25 mouse cellular contexts compared by ENCODE assay signal in genomic region chr11:100121466-100121865, GRCm38 (mm10). TPM values are rescaled to one million over a fixed set of nuclear protein-coding genes. Genes with fewer than 3 reads are reported as not detected.
DNase-seq lines count a peak whose midpoint lies in the region; ATAC-seq and TF ChIP-seq lines count a peak whose summit lies in the region.
"Had no signal": no experiment of that assay in that cellular context is flagged by ENCODE, and none has a peak within 500 bp of the region (broad histone marks: within the 10 kb centered on the region; RNA-seq: fewer than 3 reads in every experiment).

Gene Krt13 (minus strand): TSS chr11:100121566.

- H3K36me3 ChIP-seq in limb, embryonic 15.5 days, result no peaks in the 10 kb centered on the region
- H3K36me3 ChIP-seq in limb, embryonic 10.5 days, result no peaks in the 10 kb centered on the region
- H3K36me3 ChIP-seq in stomach, postnatal 0 days (ENCODE audit: control insufficient read depth, insufficient read depth, low read length), result no peaks in the 10 kb centered on the region
- H3K36me3 ChIP-seq: embryonic facial prominence, embryonic 12.5 days; heart, embryonic 15.5 days; hindbrain, embryonic 13.5 days had no signal

- DNase-seq in limb, embryonic 10.5 days (ENCODE audit: low spot score), result no peak
- peak; percentile 8 for DNase-seq in ES-CJ7 (ENCODE audit: low read depth, low spot score)
- DNase-seq in stomach, postnatal 0 days (ENCODE audit: low spot score), result no peak
- no peak for DNase-seq in layer of hippocampus, adult 8-10 months (ENCODE audit: low spot score in 2 of 2)
- no peak for DNase-seq in ovary, adult 18-20 months (ENCODE audit: low spot score)
- DNase-seq: adrenal gland, adult 8-10 months; adrenal gland, postnatal 36 days; cerebellum, adult 2 months; cerebellum, postnatal 10 days; embryo, embryonic 11 days; forebrain, postnatal 0 days; gastrocnemius, postnatal 14 days; heart, adult 2 months; heart, postnatal 14 days had no signal

- no peak within 1 kb of the TSS for H3K4me3 ChIP-seq in limb, embryonic 15.5 days
- no peak within 1 kb of the TSS for H3K4me3 ChIP-seq in limb, embryonic 10.5 days
- H3K4me3 ChIP-seq in stomach, postnatal 0 days (ENCODE audit: low read depth, low read length), result peak within 1 kb of the TSS; percentile 10; the same call in 1 of the 2 replicates
- H3K4me3 ChIP-seq: embryonic facial prominence, embryonic 12.5 days; forebrain, embryonic 13.5 days; heart, adult 2 months; heart, embryonic 15.5 days; hindbrain, embryonic 13.5 days had no signal

- no peak for TF ChIP-seq CTCF in stomach, postnatal 0 days (IDR thresholded peaks at IDR 0.05; ENCODE audit: low read depth)

- no peak within 1 kb of the TSS for H3K9ac ChIP-seq in limb, embryonic 15.5 days
- H3K9ac ChIP-seq in stomach, postnatal 0 days (ENCODE audit: low read length), result peak within 1 kb of the TSS; percentile 43
- H3K9ac ChIP-seq: embryonic facial prominence, embryonic 12.5 days; forebrain, embryonic 13.5 days; forebrain, postnatal 0 days; heart, embryonic 15.5 days; hindbrain, embryonic 13.5 days had no signal

- WGBS in limb, embryonic 15.5 days, result 66% methylated on average over 3 of the region's 3 CpGs
- WGBS in limb, embryonic 10.5 days, result 80% methylated on average over 3 of the region's 3 CpGs
- 71% methylated on average over 3 of the region's 3 CpGs for WGBS in stomach, postnatal 0 days

- H3K27ac ChIP-seq in limb, embryonic 15.5 days, result no peak within 1 kb of the TSS
- H3K27ac ChIP-seq in limb, embryonic 10.5 days, result no peak within 1 kb of the TSS
- peak within 1 kb of the TSS; percentile 53 for H3K27ac ChIP-seq in stomach, postnatal 0 days (replicated peaks)
- H3K27ac ChIP-seq: embryonic facial prominence, embryonic 12.5 days; forebrain, embryonic 13.5 days; heart, adult 2 months; heart, embryonic 15.5 days; hindbrain, embryonic 13.5 days had no signal

- H3K4me2 ChIP-seq in limb, embryonic 15.5 days, result no peak within 1 kb of the TSS
- H3K4me2 ChIP-seq in stomach, postnatal 0 days (replicated peaks; ENCODE audit: low read depth), result peak within 1 kb of the TSS; percentile 17; the same call in 1 of the 2 replicates
- H3K4me2 ChIP-seq: embryonic facial prominence, embryonic 12.5 days; forebrain, embryonic 13.5 days; heart, embryonic 11.5 days; heart, embryonic 15.5 days; hindbrain, embryonic 13.5 days had no signal

- no peaks in the 10 kb centered on the region for H3K9me3 ChIP-seq in limb, embryonic 15.5 days
- H3K9me3 ChIP-seq in limb, embryonic 10.5 days (replicated peaks), result no peaks in the 10 kb centered on the region
- no peaks in the 10 kb centered on the region for H3K9me3 ChIP-seq in stomach, postnatal 0 days (ENCODE audit: control insufficient read depth, low read length)
- H3K9me3 ChIP-seq: embryonic facial prominence, embryonic 12.5 days; forebrain, embryonic 13.5 days; heart, embryonic 15.5 days; hindbrain, embryonic 13.5 days had no signal

- 0 out of 2 replicates have a peak, but pooled peaks cover 5% of the 10 kb centered on the region for H3K4me1 ChIP-seq in limb, embryonic 15.5 days
- peaks cover 5% of the 10 kb centered on the region; the same call in 1 of the 2 replicates for H3K4me1 ChIP-seq in limb, embryonic 10.5 days
- H3K4me1 ChIP-seq in stomach, postnatal 0 days (replicated peaks; ENCODE audit: control insufficient read depth, insufficient read depth), result no peaks in the 10 kb centered on the region
- H3K4me1 ChIP-seq: embryonic facial prominence, embryonic 12.5 days; forebrain, embryonic 13.5 days; hindbrain, embryonic 13.5 days had no signal

- H3K27me3 ChIP-seq in limb, embryonic 15.5 days, result no peaks in the 10 kb centered on the region
- no peaks in the 10 kb centered on the region for H3K27me3 ChIP-seq in limb, embryonic 10.5 days (ENCODE audit: low read depth, poor library complexity, severe bottlenecking)
- H3K27me3 ChIP-seq in stomach, postnatal 0 days (ENCODE audit: control insufficient read depth, insufficient read depth, low read length), result no peaks in the 10 kb centered on the region
- H3K27me3 ChIP-seq: embryonic facial prominence, embryonic 12.5 days; forebrain, embryonic 13.5 days; heart, embryonic 15.5 days; hindbrain, embryonic 13.5 days had no signal

- no peak for TF ChIP-seq EP300 in stomach, postnatal 0 days (optimal IDR thresholded peaks at IDR 0.05)

- ATAC-seq in limb, embryonic 15.5 days (ENCODE audit: insufficient number of reproducible peaks, low FRiP score, low TSS enrichment, low read depth), result no peak
- ATAC-seq in neutrophil, adult 5-6 weeks (ENCODE audit: extremely low read depth, insufficient number of reproducible peaks, low FRiP score, poor library complexity, severe bottlenecking), result no peak
- ATAC-seq in stomach, postnatal 0 days (ENCODE audit: low FRiP score, low TSS enrichment), result no peak
- ATAC-seq: forebrain, embryonic 13.5 days; forebrain, postnatal 0 days had no signal

RNA-seq across cellular contexts. Expression of gene Krt13, which starts in this region (rescaled TPM):
- 50.3 and 60.2 TPM in 2 replicates for polyA plus RNA-seq in limb, embryonic 15.5 days (2015; fragmentation: Nextera tagmentation; extraction: Ambion mirVana)
- not detected in 2 replicates for polyA plus RNA-seq in limb, embryonic 10.5 days (2016; fragmentation: Nextera tagmentation; extraction: Ambion mirVana)
- 15.4 and 23.3 TPM in 2 replicates for total RNA-seq in neutrophil, adult 5-6 weeks (2017)
- polyA plus RNA-seq in stomach, postnatal 0 days (2015; fragmentation: Nextera tagmentation; extraction: Ambion mirVana), result 2,802 and 3,195 TPM in 2 replicates
- not detected for total RNA-seq in layer of hippocampus, adult 8-10 months (2022)
- total RNA-seq: adrenal gland, adult 8-10 months; adrenal gland, postnatal 36 days; CH12.LX; forebrain, postnatal 0 days; gastrocnemius, adult 18-20 months; gastrocnemius, postnatal 14 days; heart, adult 2 months; heart, postnatal 14 days; hematopoietic stem cell, adult 5-6 weeks had no signal
- polyA plus RNA-seq: cerebellum, adult 2 months; embryonic facial prominence, embryonic 12.5 days; forebrain, embryonic 13.5 days; forebrain, postnatal 0 days; gonadal fat pad, adult 2 months; heart, adult 2 months; heart, embryonic 11.5 days; hindbrain, embryonic 13.5 days had no signal

Comparison
In these comparisons a context has a peak if more than half of its experiments do, and no peak if none do; other contexts are left out.
1. RNA of gene Krt13 (total RNA-seq): 15.4 to 23.3 TPM in neutrophil, adult 5-6 weeks; not detected in layer of hippocampus, adult 8-10 months; every median in the first group is over 10 times any median in the second.
2. RNA of gene Krt13 (polyA plus RNA-seq): 2,802 to 3,195 TPM in stomach, postnatal 0 days; 50.3 to 60.2 TPM in limb, embryonic 15.5 days and not detected in limb, embryonic 10.5 days; every median in the first group is over 10 times any median in the second.